8 mouse cellular contexts compared by ENCODE assay signal in the genomic region with DNA sequence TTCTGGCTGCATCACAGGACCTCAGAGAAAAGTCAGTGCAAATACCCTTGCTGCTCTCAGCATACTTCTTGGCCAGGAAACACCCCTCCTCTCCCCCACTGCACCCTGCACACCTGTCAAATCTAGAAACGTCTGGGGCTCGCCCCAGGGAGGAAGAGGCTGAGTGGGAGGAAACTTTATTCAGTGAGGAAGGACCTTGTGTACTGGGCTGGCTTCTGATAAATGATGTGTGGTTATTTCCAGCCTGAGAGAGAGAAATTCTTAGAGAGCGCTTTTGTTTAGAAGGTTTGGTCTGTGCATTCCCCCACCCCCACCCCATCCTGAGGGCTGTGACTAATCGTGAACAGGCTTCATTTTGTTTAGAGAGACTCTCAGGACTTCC.
DNase-seq lines count a peak whose midpoint lies in the region; ATAC-seq and TF ChIP-seq lines count a peak whose summit lies in the region.

No protein-coding gene starts in this region.

- no peak for ATAC-seq in forebrain, embryonic 12.5 days (ENCODE audit: low FRiP score)
- no peak for ATAC-seq in forebrain, postnatal 0 days
- peak; percentile 34 for ATAC-seq in embryonic facial prominence, embryonic 14.5 days (ENCODE audit: low read depth)
- ATAC-seq in megakaryocyte-erythroid progenitor cell, adult 5-6 weeks (replicated peaks; ENCODE audit: low FRiP score, low TSS enrichment, poor library complexity, severe bottlenecking), result peak; percentile 56

- no peak overlapping the region for H3K4me3 ChIP-seq in forebrain, embryonic 12.5 days (replicated peaks)
- no peak overlapping the region for H3K4me3 ChIP-seq in forebrain, postnatal 0 days (ENCODE audit: low read depth, low read length)
- no peak overlapping the region for H3K4me3 ChIP-seq in embryonic facial prominence, embryonic 14.5 days (ENCODE audit: low read depth, low read length)

- H3K36me3 ChIP-seq in forebrain, embryonic 12.5 days (replicated peaks), result no peaks in the 10 kb centered on the region
- H3K36me3 ChIP-seq in forebrain, postnatal 0 days (ENCODE audit: insufficient read depth), result peaks cover 5% of the 10 kb centered on the region; the same call in 1 of the 2 replicates
- no peaks in the 10 kb centered on the region for H3K36me3 ChIP-seq in embryonic facial prominence, embryonic 14.5 days (ENCODE audit: control insufficient read depth, insufficient read depth, low read length)

- H3K9ac ChIP-seq in forebrain, embryonic 12.5 days, result no peak overlapping the region
- no peak overlapping the region for H3K9ac ChIP-seq in forebrain, postnatal 0 days
- H3K9ac ChIP-seq in embryonic facial prominence, embryonic 14.5 days (ENCODE audit: low read depth, low read length), result peak overlapping the region; percentile 22; the same call in 1 of the 2 replicates

- intact Hi-C loops in left cerebral cortex, postnatal 25 days (cut with DNase I), result no loop called here

- no peak for DNase-seq in forebrain, postnatal 0 days
- peak; percentile 54 for DNase-seq in CD4-positive helper T cell, adult 2 months (ENCODE audit: low read depth, low spot score)
- peak; percentile 77 for DNase-seq in embryonic facial prominence, embryonic 14.5 days (ENCODE audit: low spot score)
- no peak for DNase-seq in left cerebral cortex, postnatal 25 days (ENCODE audit: low spot score in 2 of 2)
- no peak for DNase-seq in testis, postnatal 10 days (ENCODE audit: low spot score)
- no peak for DNase-seq in layer of hippocampus, adult 18-20 months (ENCODE audit: low spot score in 2 of 2)

- H3K4me1 ChIP-seq in forebrain, embryonic 12.5 days, result peaks cover 38% of the 10 kb centered on the region
- H3K4me1 ChIP-seq in forebrain, postnatal 0 days (ENCODE audit: insufficient read depth), result peaks cover 9% of the 10 kb centered on the region
- peaks cover 51% of the 10 kb centered on the region for H3K4me1 ChIP-seq in embryonic facial prominence, embryonic 14.5 days (ENCODE audit: control insufficient read depth, insufficient read depth, low read length)

- WGBS in forebrain, embryonic 12.5 days, result 51% methylated on average over 4 of the region's 4 CpGs
- WGBS in forebrain, postnatal 0 days, result 48% methylated on average over 4 of the region's 4 CpGs
- WGBS in embryonic facial prominence, embryonic 14.5 days, result 12% methylated on average over 4 of the region's 4 CpGs

- H3K27me3 ChIP-seq in forebrain, embryonic 12.5 days, result no peaks in the 10 kb centered on the region
- H3K27me3 ChIP-seq in forebrain, postnatal 0 days (ENCODE audit: insufficient read depth, low read length), result no peaks in the 10 kb centered on the region
- H3K27me3 ChIP-seq in embryonic facial prominence, embryonic 14.5 days (replicated peaks; ENCODE audit: control insufficient read depth, insufficient read depth, low read length), result no peaks in the 10 kb centered on the region

- H3K27ac ChIP-seq in forebrain, embryonic 12.5 days, result peak overlapping the region; percentile 59
- no peak overlapping the region for H3K27ac ChIP-seq in forebrain, postnatal 0 days (ENCODE audit: low read depth, low read length)
- peak overlapping the region; percentile 74 for H3K27ac ChIP-seq in embryonic facial prominence, embryonic 14.5 days (replicated peaks; ENCODE audit: low read depth, low read length)

- H3K9me3 ChIP-seq in forebrain, embryonic 12.5 days, result no peaks in the 10 kb centered on the region
- no peaks in the 10 kb centered on the region for H3K9me3 ChIP-seq in forebrain, postnatal 0 days (ENCODE audit: low read length)
- no peaks in the 10 kb centered on the region for H3K9me3 ChIP-seq in embryonic facial prominence, embryonic 14.5 days (ENCODE audit: control insufficient read depth, low read length)

- no peak overlapping the region for H3K4me2 ChIP-seq in forebrain, embryonic 12.5 days
- no peak overlapping the region for H3K4me2 ChIP-seq in forebrain, postnatal 0 days (ENCODE audit: low read depth)
- H3K4me2 ChIP-seq in embryonic facial prominence, embryonic 14.5 days (ENCODE audit: low read depth, low read length), result peak overlapping the region; percentile 19; the same call in 1 of the 2 replicates

- no peak for TF ChIP-seq CTCF in forebrain, postnatal 0 days (IDR thresholded peaks at IDR 0.05; ENCODE audit: low read depth)

Comparison
In these comparisons a context has a peak if more than half of its experiments do, and no peak if none do; other contexts are left out.
1. ATAC-seq: peak in embryonic facial prominence, embryonic 14.5 days (single experiment) and megakaryocyte-erythroid progenitor cell, adult 5-6 weeks (single experiment); none in forebrain, embryonic 12.5 days (single experiment) and forebrain, postnatal 0 days (single experiment).
2. DNase-seq: peak in CD4-positive helper T cell, adult 2 months (single experiment) and embryonic facial prominence, embryonic 14.5 days (single experiment); none in forebrain, postnatal 0 days (single experiment), left cerebral cortex, postnatal 25 days (0 of 2), testis, postnatal 10 days (single experiment) and layer of hippocampus, adult 18-20 months (0 of 2).